Mouse (Mus musculus) right cerebral cortex, postnatal 14 days (tissue): ENCODE data around the gene Noa1.

Experiments
- DNase-seq: peaks from one replicate; pipeline ENCODE4 v3.0.0; 2022

Gene Noa1

GRCm38 (mm10) chr5:77252115-77252827 lies 57.6 kb downstream of the Noa1 start:
- DNase-seq = no peak

GRCm38 (mm10) chr5:77251656-77252055 lies 58.2 kb downstream of the Noa1 start:
- DNase-seq = no peak

- DNase-seq = no peak
Measured at GRCm38 (mm10) chr5:77250083-77250482, 59.8 kb downstream of the Noa1 start.

GRCm38 (mm10) chr5:77245787-77246671 lies 63.9 kb downstream of the Noa1 start:
- no peak for DNase-seq

- DNase-seq = no peak
Measured at GRCm38 (mm10) chr5:77245463-77245786, 64.5 kb downstream of the Noa1 start.

GRCm38 (mm10) chr5:77244331-77244987 lies 65.4 kb downstream of the Noa1 start:
- no peak for DNase-seq
